Mouse (Mus musculus) mature B cell (primary cell): ENCODE data around the gene Ugt1a8.

Source experiments
- in situ Hi-C: fragments of 300-500 bp; cut with MboI; formaldehyde crosslinking; loops from 2 replicates; pipeline ENCODE4 v1.14.3; 2019

The Ugt1a8 gene

GRCm38 (mm10) chr1:88235894-88236415, 148.3 kb downstream of the Ugt1a8 start:
- in situ Hi-C loops = no loop called here

- in situ Hi-C loops = no loop called here
Measured at GRCm38 (mm10) chr1:88237311-88237710, 149.7 kb downstream of the Ugt1a8 start.

DNA sequence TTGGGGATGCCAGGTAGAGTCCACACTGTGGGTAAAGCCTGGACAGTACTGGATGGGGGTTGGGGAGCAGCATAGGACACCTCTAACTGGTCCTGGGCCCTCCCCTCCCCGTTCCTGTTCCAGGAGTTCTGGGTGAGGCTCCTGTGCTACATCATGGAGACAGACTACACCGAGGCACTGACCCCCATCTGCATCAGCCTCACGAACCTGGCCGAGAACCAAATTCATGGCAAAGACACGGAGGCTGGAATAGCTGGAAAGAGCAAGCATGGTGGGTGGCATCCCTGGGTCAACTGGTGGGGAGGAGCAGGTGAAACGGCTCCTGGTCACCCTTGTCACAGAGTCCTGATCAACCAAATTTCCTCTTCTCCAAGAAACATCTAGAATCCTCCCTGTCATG, 151.2 kb downstream of the Ugt1a8 start:
- in situ Hi-C loops = no loop called here

GRCm38 (mm10) chr1:88240072-88240471, 152.5 kb downstream of the Ugt1a8 start:
- in situ Hi-C loops = no loop called here

DNA sequence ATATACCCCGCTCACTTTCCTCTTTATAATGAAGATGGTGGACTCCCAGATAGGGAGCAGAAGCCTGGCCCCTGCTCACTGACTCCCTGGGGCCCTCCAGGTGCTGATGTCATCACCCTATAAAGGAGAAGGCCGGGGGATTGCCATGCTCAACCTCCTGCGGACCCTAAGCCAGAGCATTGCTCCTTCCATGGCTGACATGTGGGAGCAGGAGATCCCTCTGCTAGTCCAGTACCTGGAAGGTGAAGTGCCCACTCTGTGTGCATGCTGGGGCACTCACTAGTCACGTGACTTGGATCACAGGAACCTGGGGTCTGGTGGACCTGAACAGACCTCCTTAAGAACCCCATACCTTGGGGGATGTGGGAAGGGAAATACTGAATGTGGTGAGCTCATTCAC, 153.0 kb downstream of the Ugt1a8 start:
- in situ Hi-C loops = no loop called here

- in situ Hi-C loops = no loop called here
Measured at GRCm38 (mm10) chr1:88243861-88244260, 156.2 kb downstream of the Ugt1a8 start.

DNA sequence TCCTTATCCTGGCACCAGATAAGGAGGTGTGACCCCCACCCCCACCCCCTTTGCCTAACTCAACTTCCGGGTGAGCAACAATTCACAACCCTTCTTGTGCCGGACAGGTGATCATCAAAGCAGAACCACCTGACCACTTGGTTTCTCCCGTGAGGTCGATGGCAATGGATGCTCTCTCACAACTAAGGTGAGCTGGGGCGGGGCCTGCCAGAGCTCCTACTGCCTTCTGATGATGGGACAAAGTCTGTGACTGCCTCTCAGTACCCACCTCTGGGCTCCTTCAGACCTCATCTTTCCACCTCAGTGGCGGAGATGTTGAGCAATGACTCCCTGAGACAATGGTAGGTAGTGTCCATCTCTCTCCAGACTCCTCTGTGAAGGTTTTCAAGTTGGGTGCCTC, 158.3 kb downstream of the Ugt1a8 start:
- in situ Hi-C loops = no loop called here

GRCm38 (mm10) chr1:88246386-88246785, 158.8 kb downstream of the Ugt1a8 start:
- in situ Hi-C loops = no loop called here

DNA sequence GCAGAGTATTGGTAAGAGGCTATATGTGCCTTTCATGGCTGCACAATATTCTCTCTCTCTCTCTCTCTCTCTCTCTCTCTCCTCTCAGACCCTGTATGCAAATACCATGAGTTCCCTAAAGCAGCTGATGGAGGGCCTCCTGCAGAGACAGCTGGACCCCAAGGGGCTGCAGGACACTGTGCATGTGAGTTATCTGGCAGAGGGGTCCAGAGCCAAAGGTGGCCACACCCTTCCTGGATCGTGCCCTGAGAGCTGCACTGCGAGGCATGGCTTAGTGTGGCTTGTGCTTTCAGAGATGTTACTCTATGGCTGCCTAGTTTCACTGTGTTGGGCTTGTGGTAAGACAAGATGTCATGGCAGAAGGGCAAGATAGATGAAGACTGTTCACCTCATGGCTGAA, 160.0 kb downstream of the Ugt1a8 start:
- in situ Hi-C loops = no loop called here

GRCm38 (mm10) chr1:88248658-88249057, 161.0 kb downstream of the Ugt1a8 start:
- in situ Hi-C loops = no loop called here

- in situ Hi-C loops = no loop called here
Measured at GRCm38 (mm10) chr1:88249596-88249995, 162.0 kb downstream of the Ugt1a8 start.

GRCm38 (mm10) chr1:88250023-88250422, 162.4 kb downstream of the Ugt1a8 start:
- in situ Hi-C loops = no loop called here

- in situ Hi-C loops = no loop called here
Measured at GRCm38 (mm10) chr1:88253106-88253505, 165.5 kb downstream of the Ugt1a8 start.

GRCm38 (mm10) chr1:88253540-88253939, 165.9 kb downstream of the Ugt1a8 start:
- in situ Hi-C loops = no loop called here

- in situ Hi-C loops = no loop called here
Measured at GRCm38 (mm10) chr1:88254793-88255465, 167.3 kb downstream of the Ugt1a8 start.

DNA sequence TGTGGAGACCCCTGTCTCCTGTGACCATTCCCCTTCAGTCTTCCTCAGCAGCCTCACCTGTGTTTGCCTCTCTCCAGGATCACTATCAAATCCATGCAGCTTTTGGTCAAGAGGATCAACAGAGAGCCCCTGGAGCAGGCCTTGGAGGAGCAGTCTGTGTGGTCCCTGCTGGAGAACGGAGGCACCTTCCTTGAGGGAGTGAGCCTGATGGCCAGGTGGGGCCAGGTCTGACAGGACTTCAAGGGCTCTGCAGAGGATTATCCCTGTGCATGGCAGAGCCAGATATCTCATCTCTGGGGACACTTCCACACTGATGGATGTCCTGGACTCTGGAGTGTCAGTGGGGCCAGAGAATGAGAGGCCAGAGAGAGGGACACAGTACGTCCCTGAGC, 167.8 kb downstream of the Ugt1a8 start:
- in situ Hi-C loops = no loop called here

GRCm38 (mm10) chr1:88255989-88256754, 168.6 kb downstream of the Ugt1a8 start:
- in situ Hi-C loops = no loop called here

GRCm38 (mm10) chr1:88256886-88257663, 169.5 kb downstream of the Ugt1a8 start:
- in situ Hi-C loops = no loop called here

DNA sequence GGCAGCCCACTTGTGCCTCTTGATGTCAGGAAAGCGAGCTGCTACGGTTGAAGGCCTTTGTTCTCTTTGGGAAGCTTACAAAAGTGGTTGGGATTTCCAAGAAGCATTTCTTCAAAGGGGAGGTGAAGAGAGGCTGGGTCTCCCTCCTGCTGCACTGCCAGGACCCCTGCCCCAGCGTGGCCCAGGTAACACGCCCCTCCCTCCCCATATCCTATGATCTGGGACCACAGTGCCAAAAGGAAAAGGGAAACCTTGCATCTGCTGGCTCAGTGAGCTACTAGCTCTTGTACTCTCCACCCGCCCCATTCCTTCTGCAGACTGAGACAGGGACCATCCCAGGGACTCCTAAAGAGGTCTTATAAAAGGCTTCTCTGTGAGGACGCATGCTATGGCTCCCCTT, 170.1 kb downstream of the Ugt1a8 start:
- in situ Hi-C loops = no loop called here

DNA sequence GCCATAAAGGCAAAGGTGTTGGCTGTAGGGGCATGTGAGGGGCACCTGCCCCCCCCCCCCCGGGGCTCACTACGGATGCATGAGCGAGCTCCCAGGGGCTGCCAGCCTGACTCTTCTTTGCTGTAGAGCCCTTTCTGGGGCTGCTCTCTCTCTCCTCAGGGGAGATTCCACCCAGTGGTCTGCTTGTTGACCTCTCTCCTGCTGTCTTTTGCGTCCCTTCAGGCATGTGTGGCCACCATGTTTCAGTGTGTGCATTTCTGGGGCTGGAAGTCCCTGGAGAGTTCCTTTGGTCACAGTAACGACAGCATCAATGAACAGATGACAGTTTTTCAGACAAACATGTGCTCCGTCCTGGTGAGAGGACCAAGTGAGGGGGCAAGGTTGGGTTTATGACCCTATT, 170.7 kb downstream of the Ugt1a8 start:
- in situ Hi-C loops = no loop called here

DNA sequence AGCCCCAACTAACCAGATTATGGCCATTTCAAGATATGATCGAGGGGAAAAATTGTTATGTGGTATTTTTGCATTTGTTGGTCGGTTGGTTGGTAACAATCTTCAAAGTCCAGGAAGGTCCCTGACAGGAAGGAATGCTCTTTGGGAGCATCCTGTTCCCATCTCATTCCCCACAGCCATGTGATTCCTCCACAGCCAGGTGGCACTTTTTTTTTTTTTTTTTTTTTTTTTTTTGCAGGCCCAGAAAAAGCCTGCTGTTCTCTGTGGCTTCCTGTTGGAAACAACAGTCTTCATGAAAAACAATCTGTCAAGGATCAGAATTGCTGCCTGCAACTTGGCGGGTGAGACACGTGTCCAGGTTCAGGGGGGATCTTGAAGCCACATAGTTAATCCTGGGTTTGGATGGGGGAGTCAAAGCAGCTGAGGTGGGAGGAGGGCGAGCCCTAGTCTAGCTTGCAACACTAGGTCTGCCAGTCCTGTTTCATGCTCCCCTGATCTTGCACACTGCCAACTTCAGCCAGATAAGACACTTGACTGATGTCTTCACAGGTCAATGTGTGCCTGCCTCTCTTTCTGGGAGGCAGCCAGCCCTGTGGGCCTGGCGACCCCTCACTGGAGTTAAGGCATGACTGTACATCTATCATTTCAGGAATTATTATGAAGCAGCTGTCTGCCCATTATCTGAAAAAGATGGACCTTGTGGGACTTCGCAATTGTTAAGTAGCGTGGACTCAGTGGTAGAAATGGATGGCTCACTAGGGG, 171.4 kb downstream of the Ugt1a8 start:
- in situ Hi-C loops = no loop called here

GRCm38 (mm10) chr1:88259643-88260024, 172.0 kb downstream of the Ugt1a8 start:
- in situ Hi-C loops = no loop called here
